Mouse (Mus musculus): ENCODE data around the gene Acr. TPM values are rescaled to one million over a fixed set of nuclear protein-coding genes. Genes with fewer than 3 reads are reported as not detected.

Gene Acr
- total and polyA plus RNA-seq, 3 experiments: not detected

- no peaks in the 10 kb centered on the region; a peak in 1 of 4 replicates for H3K4me1 ChIP-seq (ENCODE audit: control insufficient read depth in 1 of 2, insufficient read depth in 2 of 2)
- H3K36me3 ChIP-seq (replicated peaks in 1 of 2; ENCODE audit: control insufficient read depth in 1 of 2, insufficient read depth in 1 of 2, low read length in 1 of 2): peaks cover 0 to 1% of the 10 kb centered on the region in 2 experiments
- H3K27ac ChIP-seq (ENCODE audit: insufficient read depth, low read depth): no peak overlapping the region
- H3K79me2 ChIP-seq (replicated peaks; ENCODE audit: control insufficient read depth, extremely low read depth, insufficient read depth, poor library complexity, severe bottlenecking): no peaks in the 10 kb centered on the region
- dilution Hi-C loops (cut with MboI; ENCODE audit: extremely low pct_ligation_motif_present, extremely low pct_unique_long_range_greater_than_20kb, low sequenced_read_pairs): no loop called here
- peaks cover 5% of the 10 kb centered on the region for H3K27me3 ChIP-seq (replicated peaks)
- no peak overlapping the region for H3K4me2 ChIP-seq (ENCODE audit: insufficient read depth, low read depth, poor library complexity, severe bottlenecking)
- H3K9me3 ChIP-seq (replicated peaks; ENCODE audit: low read length): no peaks in the 10 kb centered on the region
- TF ChIP-seq ZKSCAN1 (IDR thresholded peaks at IDR 0.05; ENCODE audit: borderline replicate concordance, low read depth, low read length) (no peak), CTCF (conservative IDR thresholded peaks at IDR 0.05 in 1 of 2, IDR thresholded peaks at IDR 0.05 in 1 of 2; ENCODE audit: low read depth in 2 of 2, low read length in 2 of 2) (no peak), BHLHE40 (IDR thresholded peaks at IDR 0.05; ENCODE audit: low read depth, low read length) (no peak), TBP (conservative IDR thresholded peaks at IDR 0.05; ENCODE audit: low read depth, low read length) (no peak), CHD2 (IDR thresholded peaks at IDR 0.05; ENCODE audit: low read length) (no peak), PAX5 (IDR thresholded peaks at IDR 0.05; ENCODE audit: low read length) (no peak), USF2 (conservative IDR thresholded peaks at IDR 0.05; ENCODE audit: low read depth, low read length) (no peak), POLR2A (IDR thresholded peaks at IDR 0.05; ENCODE audit: low read depth, low read length) (no peak)
- no peak overlapping the region for H3K9ac ChIP-seq (ENCODE audit: insufficient read depth, low read depth)
- no peak for DNase-seq (ENCODE audit: extremely low read depth)
- in situ Hi-C loops (cut with MboI; ENCODE audit: low pct_ligation_motif_present, low pct_unique_long_range_greater_than_20kb, low sequenced_read_pairs): no loop called here
- H3K4me3 ChIP-seq (replicated peaks in 1 of 3; ENCODE audit: low read depth in 2 of 3, low read length in 2 of 3, poor library complexity in 1 of 3): no peak overlapping the region
Observed at GRCm38 (mm10) chr15:89589146-89589545, 21.0 kb downstream of the Acr start.

GRCm38 (mm10) chr15:89591317-89591716 is 23.2 kb downstream of the Acr start:
- H3K27me3 ChIP-seq (replicated peaks): peaks cover 17% of the 10 kb centered on the region
- no peaks in the 10 kb centered on the region; a peak in 1 of 4 replicates for H3K4me1 ChIP-seq (ENCODE audit: control insufficient read depth in 1 of 2, insufficient read depth in 2 of 2)
- dilution Hi-C loops (cut with MboI; ENCODE audit: extremely low pct_ligation_motif_present, extremely low pct_unique_long_range_greater_than_20kb, low sequenced_read_pairs) (no loop called here), in situ Hi-C loops (cut with MboI; ENCODE audit: low pct_ligation_motif_present, low pct_unique_long_range_greater_than_20kb, low sequenced_read_pairs) (no loop called here)
- no peaks in the 10 kb centered on the region for H3K36me3 ChIP-seq (replicated peaks in 1 of 2; ENCODE audit: control insufficient read depth in 1 of 2, insufficient read depth in 1 of 2, low read length in 1 of 2)
- TF ChIP-seq PAX5 (IDR thresholded peaks at IDR 0.05; ENCODE audit: low read length): no peak
- no peak for TF ChIP-seq JUN (IDR thresholded peaks at IDR 0.05; ENCODE audit: insufficient read depth, low read depth, low read length)
- no peak for TF ChIP-seq EP300 (IDR thresholded peaks at IDR 0.05; ENCODE audit: low read length)
- no peak for TF ChIP-seq NELFE (IDR thresholded peaks at IDR 0.05; ENCODE audit: low read depth, low read length)
- no peak for TF ChIP-seq ETS1 (conservative IDR thresholded peaks at IDR 0.05; ENCODE audit: low read depth, low read length)
- no peak for TF ChIP-seq CTCF (conservative IDR thresholded peaks at IDR 0.05 in 1 of 2, IDR thresholded peaks at IDR 0.05 in 1 of 2; ENCODE audit: low read depth in 2 of 2, low read length in 2 of 2)
- no peak for TF ChIP-seq MYC (IDR thresholded peaks at IDR 0.05; ENCODE audit: low read depth, low read length)
- no peak for TF ChIP-seq POLR2A (IDR thresholded peaks at IDR 0.05; ENCODE audit: low read depth, low read length)
- no peak for TF ChIP-seq TCF12 (IDR thresholded peaks at IDR 0.05; ENCODE audit: low read depth, low read length)
- TF ChIP-seq ZKSCAN1 (IDR thresholded peaks at IDR 0.05; ENCODE audit: borderline replicate concordance, low read depth, low read length): no peak
- TF ChIP-seq KAT2A (IDR thresholded peaks at IDR 0.05; ENCODE audit: insufficient replicate concordance, low read length): no peak
- TF ChIP-seq E2F4 (IDR thresholded peaks at IDR 0.05; ENCODE audit: insufficient replicate concordance, low read depth, low read length): no peak
- no peak for TF ChIP-seq ZNF384 (IDR thresholded peaks at IDR 0.05; ENCODE audit: low read depth, low read length)
- no peak for TF ChIP-seq SIN3A (IDR thresholded peaks at IDR 0.05; ENCODE audit: low read length)
- no peak for TF ChIP-seq BHLHE40 (IDR thresholded peaks at IDR 0.05; ENCODE audit: low read depth, low read length)
- no peak for TF ChIP-seq JUND (conservative IDR thresholded peaks at IDR 0.05; ENCODE audit: low read depth, low read length)
- TF ChIP-seq USF1 (IDR thresholded peaks at IDR 0.05; ENCODE audit: low read depth, low read length): no peak
- no peaks in the 10 kb centered on the region for H3K9me3 ChIP-seq (replicated peaks; ENCODE audit: low read length)
- H3K4me2 ChIP-seq (ENCODE audit: insufficient read depth, low read depth, poor library complexity, severe bottlenecking): peak overlapping the region; percentile 60
- no peak for DNase-seq (ENCODE audit: extremely low read depth)
- H3K79me2 ChIP-seq (replicated peaks; ENCODE audit: control insufficient read depth, extremely low read depth, insufficient read depth, poor library complexity, severe bottlenecking): no peaks in the 10 kb centered on the region
- H3K4me3 ChIP-seq (replicated peaks in 1 of 3; ENCODE audit: low read depth in 2 of 3, low read length in 2 of 3, poor library complexity in 1 of 3): peak overlapping the region; percentile 45 to 75 (median 57)
- no peak overlapping the region for H3K27ac ChIP-seq (ENCODE audit: insufficient read depth, low read depth)
- peak overlapping the region; percentile 40 for H3K9ac ChIP-seq (ENCODE audit: insufficient read depth, low read depth)
